Mouse (Mus musculus) cerebellum, adult 2 months (tissue): ENCODE results near the gene Macf1. TPM values are rescaled to one million over a fixed set of nuclear protein-coding genes. Genes with fewer than 3 reads are reported as not detected.
A peak's percentile ranks its signal among the peaks of the same experiment; 100 is the strongest.

Experiments
- DNase-seq, 2 experiments: peaks; one replicate each; pipeline ENCODE4 v3.0.0; 2021
- H3K27ac ChIP-seq: fragments of 200-500 bp; 2 replicates; pipeline ENCODE4 v1.5.1; 2012; ENCODE audit warnings: low read length, control low read depth, inconsistent platforms; ENCODE audit not compliant: insufficient read depth
- H3K27me3 ChIP-seq: fragments of 200-500 bp; 2 replicates; pipeline ENCODE4 v1.6.1; 2012; ENCODE audit warnings: inconsistent platforms, mild to moderate bottlenecking, low read length, moderate library complexity; ENCODE audit not compliant: control insufficient read depth, insufficient read depth
- H3K4me1 ChIP-seq: fragments of 200-500 bp; 2 replicates; pipeline ENCODE4 v1.6.1; 2011; ENCODE audit warnings: low read length; ENCODE audit not compliant: control insufficient read depth, insufficient read depth
- H3K4me3 ChIP-seq: fragments of 200-500 bp; replicated peaks from 2 replicates; pipeline ENCODE3; 2011; ENCODE audit warnings: mild to moderate bottlenecking, low read depth, low read length, control low read depth; ENCODE audit not compliant: insufficient read depth
- CTCF ChIP-seq: fragments of 200-500 bp; IDR thresholded peaks from 2 replicates; pipeline ENCODE4 v1.5.1; 2011; ENCODE audit warnings: low read depth, mild to moderate bottlenecking, control low read depth, low read length, moderate library complexity, borderline replicate concordance; ENCODE audit not compliant: insufficient read depth
- POLR2A ChIP-seq: fragments of 200-500 bp; IDR thresholded peaks from 2 replicates; pipeline ENCODE4 v1.6.1; 2011; ENCODE audit warnings: low read length, control low read depth, borderline replicate concordance; ENCODE audit not compliant: insufficient read depth
- WGBS: fragments of 180-500 bp; shearing (Covaris S2); methylation state at CpG from one replicate; pipeline ENCODE4 v1.1.7; 2018; 5-methylcytosine and 5-hydroxymethylcytosine counted together
- polyA plus RNA-seq: library from polyadenylated mRNA; depleted of rRNA; stranded (reverse); fragments of >200 nt; gene quantifications from 2 replicates; pipeline ENCODE4 v1.2.3, GENCODE M21; 2012; rRNA removed

Macf1 gene
- polyA plus RNA-seq, 1 experiment, result 193 TPM

- Histone ChIP-seq H3K27ac (no peak overlapping the region), H3K4me1 (no peaks in the 10 kb centered on the region), H3K4me3 (no peak overlapping the region), H3K27me3 (no peaks in the 10 kb centered on the region)
- TF ChIP-seq CTCF (no peak), POLR2A (no peak)
- WGBS, result 83% methylated on average over 3 of the region's 3 CpGs
- no peak for DNase-seq
Observed at GRCm38 (mm10) chr4:123314497-123314896, 369.7 kb downstream of the Macf1 start.

GRCm38 (mm10) chr4:123313010-123313409, 371.1 kb downstream of the Macf1 start:
- whole genome bisulfite sequencing, result 92% methylated on average over 6 of the region's 6 CpGs
- Histone ChIP-seq H3K4me3 (no peak overlapping the region), H3K4me1 (no peaks in the 10 kb centered on the region), H3K27ac (no peak overlapping the region), H3K27me3 (no peaks in the 10 kb centered on the region)
- DNase-seq, result no peak
- no peak for TF ChIP-seq CTCF

GRCm38 (mm10) chr4:123311845-123312244, 372.3 kb downstream of the Macf1 start:
- Histone ChIP-seq H3K4me3 (no peak overlapping the region), H3K27me3 (no peaks in the 10 kb centered on the region), H3K4me1 (no peaks in the 10 kb centered on the region), H3K27ac (no peak overlapping the region)
- no peak for DNase-seq
- WGBS, result 91% methylated on average over 7 of the region's 7 CpGs
- TF ChIP-seq CTCF (no peak), POLR2A (no peak)

- WGBS, result 50% methylated on average over 3 of the region's 3 CpGs
- Histone ChIP-seq H3K4me3 (no peak overlapping the region), H3K27me3 (no peaks in the 10 kb centered on the region), H3K4me1 (no peaks in the 10 kb centered on the region), H3K27ac (no peak overlapping the region)
- no peak for DNase-seq
- TF ChIP-seq POLR2A, result no peak
- TF ChIP-seq CTCF, result no peak
Observed at GRCm38 (mm10) chr4:123308292-123308691, 375.9 kb downstream of the Macf1 start.

- Histone ChIP-seq H3K27ac (no peak overlapping the region), H3K4me1 (no peaks in the 10 kb centered on the region), H3K27me3 (no peaks in the 10 kb centered on the region), H3K4me3 (no peak overlapping the region)
- no peak for DNase-seq
- WGBS, result 22% methylated on average over 10 of the region's 10 CpGs
- TF ChIP-seq POLR2A (no peak), CTCF (no peak)
Observed at GRCm38 (mm10) chr4:123306999-123307398, 377.2 kb downstream of the Macf1 start.

GRCm38 (mm10) chr4:123305789-123306188, 378.4 kb downstream of the Macf1 start:
- 15% methylated on average over 3 of the region's 3 CpGs for WGBS
- TF ChIP-seq POLR2A (no peak), CTCF (peak; percentile 66; the same call in 1 of the 2 replicates)
- no peak overlapping the region for H3K27ac ChIP-seq
- H3K4me3 ChIP-seq, result no peak overlapping the region
- H3K27me3 ChIP-seq, result no peaks in the 10 kb centered on the region
- DNase-seq, result peak; percentile 28 to 48
- H3K4me1 ChIP-seq, result no peaks in the 10 kb centered on the region

Other genes starting within 250 kb of the Macf1 start
- 602 and 636 TPM in 2 replicates for gene Ndufs5, start 33.8 kb upstream of the Macf1 start, polyA plus RNA-seq
- 43.1 and 43.6 TPM in 2 replicates for gene Akirin1, start 66.0 kb upstream of the Macf1 start, polyA plus RNA-seq
- 1.2 and 1.8 TPM in 2 replicates for gene Rhbdl2, start 103.5 kb upstream of the Macf1 start, polyA plus RNA-seq
- not detected in 2 replicates for gene 4933427I04Rik, start 175.3 kb upstream of the Macf1 start, polyA plus RNA-seq
- 14.9 and 23.3 TPM in 2 replicates for gene Mycbp, start 220.5 kb upstream of the Macf1 start, polyA plus RNA-seq
- gene Rragc, start 233.1 kb upstream of the Macf1 start, polyA plus RNA-seq, result 80.4 and 83.9 TPM in 2 replicates
- gene 4930535I16Rik, start 233.7 kb upstream of the Macf1 start, polyA plus RNA-seq, result not detected in 2 replicates